Mouse (Mus musculus) fat pad, adult 2 months (tissue): ENCODE results near the gene Tmem135.

ENCODE experiments used
- DNase-seq: peaks from one replicate; pipeline ENCODE4 v3.0.0-alpha.2; 2011; ENCODE audit warnings: low read depth, low spot score; ENCODE audit errors: extremely low read depth

Tmem135 gene

GRCm38 (mm10) chr7:89404081-89404733, at the start of gene Tmem135, which contains the start of gene Fzd4:
Gene Tmem135 (minus strand): TSS chr7:89404222.
Gene Fzd4 (plus strand): TSS chr7:89404355.
- no peak for DNase-seq

- no peak for DNase-seq
These were observed 46.3 kb upstream of the Tmem135 start for GRCm38 (mm10) chr7:89450312-89450711.

GRCm38 (mm10) chr7:89445137-89445536, 41.1 kb upstream of the Tmem135 start:
- DNase-seq: peak; percentile 56

DNA sequence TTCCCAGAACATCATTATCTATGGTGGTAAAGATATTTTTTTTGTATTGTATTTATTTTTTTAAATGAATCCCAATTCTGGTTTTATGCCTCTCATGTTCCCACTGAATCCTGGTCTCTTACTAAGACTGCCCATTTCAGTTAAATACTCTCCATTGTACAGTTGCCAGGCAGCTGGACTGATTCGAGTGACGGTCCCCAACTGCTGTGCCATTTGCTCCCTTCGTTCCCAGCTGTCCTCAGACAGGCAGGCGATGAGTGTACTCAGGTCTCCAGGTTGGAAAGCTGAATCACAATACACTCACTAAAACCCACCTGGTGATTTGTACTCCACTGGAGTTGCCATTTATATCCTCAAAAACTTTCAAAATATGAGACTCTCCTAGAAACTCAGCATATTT, 38.2 kb upstream of the Tmem135 start:
- DNase-seq: no peak

- DNase-seq: no peak
These were observed 37.3 kb upstream of the Tmem135 start for GRCm38 (mm10) chr7:89441291-89441690.

DNA sequence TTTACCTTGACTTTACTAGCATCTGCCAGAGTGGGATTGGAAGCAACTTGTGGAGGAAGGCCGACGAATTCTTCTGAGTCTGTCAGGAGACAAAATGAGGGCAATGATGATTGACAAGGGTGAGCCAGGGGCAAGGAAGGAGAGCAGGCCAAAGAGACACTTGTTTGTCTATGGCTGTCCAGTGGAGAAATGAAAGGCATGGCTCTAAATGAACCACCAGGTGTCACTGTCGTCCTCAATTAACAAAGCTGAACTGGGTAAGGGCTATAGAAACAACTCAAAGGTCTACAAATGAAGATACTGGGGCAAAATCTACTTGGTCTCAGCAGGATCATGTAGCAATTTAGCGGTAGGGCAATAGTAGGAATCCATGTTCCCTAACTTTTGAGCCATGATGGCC, 33.6 kb upstream of the Tmem135 start:
- DNase-seq: no peak

DNA sequence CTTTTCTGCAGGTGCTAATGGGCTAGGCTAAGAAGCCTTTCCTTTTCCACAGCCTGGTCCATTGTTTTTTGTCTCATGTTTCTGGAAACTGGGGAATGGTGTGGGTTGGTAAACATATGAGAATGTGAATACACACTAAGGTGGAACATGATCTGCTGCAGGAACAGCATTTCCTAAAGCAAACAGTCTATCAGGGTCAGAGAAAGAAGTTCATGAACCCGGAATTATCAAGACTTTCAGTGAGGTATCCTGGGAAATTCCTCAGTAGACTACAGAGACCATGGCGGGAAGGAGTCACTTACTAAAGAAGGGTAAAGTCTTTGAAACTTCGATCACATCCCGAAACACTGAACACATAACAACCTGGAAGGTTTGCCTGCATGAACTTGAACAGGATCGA, 32.4 kb upstream of the Tmem135 start:
- no peak for DNase-seq

DNA sequence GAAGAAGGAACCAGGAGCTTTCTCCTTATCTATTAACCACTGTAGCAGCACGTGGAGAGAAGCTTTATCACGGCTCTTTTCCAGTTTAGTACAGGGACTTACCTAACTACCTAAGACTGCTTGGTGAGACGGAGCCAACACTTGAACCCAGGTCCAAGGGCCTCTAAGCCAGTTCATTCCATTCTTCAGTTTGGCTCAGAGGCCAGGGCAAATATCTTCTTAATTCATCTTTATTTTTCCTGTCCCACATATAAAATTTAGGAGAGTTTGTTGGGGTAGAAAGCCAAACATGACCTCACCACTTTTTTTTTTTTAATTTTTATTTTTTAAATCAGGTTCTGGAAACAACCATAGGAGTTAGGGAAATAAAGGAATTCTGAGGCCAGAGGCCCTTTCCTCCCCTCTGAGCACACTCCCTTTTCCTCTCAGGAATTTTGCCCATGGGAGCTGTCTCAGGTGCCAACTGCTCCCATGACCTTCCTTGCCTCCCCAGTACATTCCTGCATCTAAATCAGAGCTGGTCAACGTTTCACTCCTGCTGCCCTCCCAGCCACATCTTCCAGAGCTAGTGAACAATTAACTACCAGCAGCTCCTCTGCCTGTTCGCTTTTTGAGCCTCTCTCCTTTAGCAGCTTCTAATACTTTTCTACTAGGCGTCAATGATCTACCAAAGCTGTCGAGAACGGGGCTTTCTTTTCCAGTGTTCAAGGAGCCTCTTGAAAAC, 30.0 kb upstream of the Tmem135 start:
- no peak for DNase-seq

DNA sequence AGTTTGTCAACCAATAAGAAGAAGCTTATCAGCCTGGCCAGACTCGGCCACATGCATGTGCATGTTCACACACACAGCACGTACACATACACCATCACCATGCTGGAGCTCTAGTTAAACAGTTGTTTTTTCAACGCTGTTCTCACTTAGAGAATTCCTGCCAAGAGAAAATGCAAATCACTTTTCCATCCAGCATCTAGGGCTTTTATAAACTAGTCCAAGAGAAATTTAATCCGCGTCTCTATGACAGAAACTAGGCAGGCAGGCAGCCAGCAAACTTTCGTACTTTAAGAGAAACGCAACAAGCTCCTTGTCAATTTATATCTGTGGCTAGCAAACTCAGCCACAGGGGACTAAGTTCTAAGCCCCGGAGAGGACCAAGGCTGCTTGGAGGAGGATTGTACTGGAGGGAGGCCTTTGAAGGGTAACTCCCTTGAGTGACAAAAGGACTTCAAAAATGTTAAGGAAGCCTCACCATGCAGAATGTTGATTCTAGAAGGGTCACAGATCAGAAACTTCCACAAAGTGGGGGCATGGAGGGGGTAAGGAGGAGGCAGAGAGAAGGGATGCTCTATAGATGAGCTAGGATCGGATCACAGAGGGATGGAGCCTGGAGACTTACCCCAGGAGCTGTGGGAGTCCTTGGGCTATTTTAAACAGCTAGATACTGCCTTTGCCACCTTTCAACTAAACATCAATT, 29.3 kb upstream of the Tmem135 start:
- no peak for DNase-seq

GRCm38 (mm10) chr7:89431185-89431584, 27.2 kb upstream of the Tmem135 start:
- no peak for DNase-seq

DNA sequence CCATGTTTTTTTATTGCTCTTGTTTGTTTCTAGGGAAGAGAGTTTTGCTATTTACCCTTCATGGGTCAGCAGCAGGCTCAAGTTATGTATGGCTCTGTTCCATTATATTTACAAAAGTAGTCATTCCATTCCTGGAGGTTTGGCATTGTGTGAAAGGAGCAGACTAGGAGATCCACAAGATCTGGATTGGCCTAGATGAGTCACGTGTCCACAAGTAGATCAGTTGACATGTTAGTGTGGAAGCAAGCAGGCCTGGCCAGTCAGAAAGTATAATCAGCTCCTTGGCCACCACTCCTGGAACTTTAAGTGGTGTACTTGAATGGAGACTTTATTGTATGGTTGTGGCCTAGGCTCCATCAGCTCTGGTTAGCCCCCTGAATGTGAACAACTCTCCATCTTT, 25.3 kb upstream of the Tmem135 start:
- DNase-seq: no peak

DNA sequence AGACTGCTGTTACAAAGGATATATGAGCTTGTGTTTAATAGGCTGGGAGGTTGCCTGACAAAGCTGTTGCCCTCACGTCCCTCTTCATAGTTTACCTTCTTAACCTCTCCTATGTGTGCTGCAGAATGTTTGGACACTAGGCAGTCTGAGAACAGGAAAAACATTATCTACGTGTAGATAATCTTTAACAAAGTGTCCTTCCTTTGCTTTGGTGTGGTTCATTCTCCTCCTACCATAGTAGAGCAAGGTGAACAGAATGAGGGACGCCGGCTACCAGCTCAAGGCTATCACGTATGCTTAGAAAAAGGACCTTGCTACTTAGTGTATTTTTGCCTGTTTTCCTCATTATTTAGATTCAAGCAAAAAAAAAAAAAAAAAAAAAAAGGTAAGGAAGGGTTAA, 24.8 kb upstream of the Tmem135 start:
- DNase-seq: no peak

DNA sequence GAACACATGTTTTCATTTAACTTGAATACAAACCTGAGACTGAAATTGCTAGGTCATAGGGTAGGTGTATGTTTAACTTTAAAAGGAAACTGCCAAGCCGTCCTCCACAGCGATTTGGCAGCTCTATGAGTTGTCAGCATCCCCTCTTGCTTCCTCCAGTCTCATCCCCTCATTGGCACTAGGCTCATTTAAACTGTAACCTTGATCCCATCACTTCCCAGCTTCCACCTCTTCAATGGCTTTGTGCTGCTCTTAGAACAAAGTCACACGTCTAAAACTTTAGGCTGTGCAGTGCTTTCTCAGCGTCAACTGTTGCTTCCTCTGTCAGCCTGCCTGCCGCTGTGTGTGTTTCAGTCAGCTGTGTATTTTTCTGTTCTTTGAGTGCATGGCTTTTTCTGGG, 23.1 kb upstream of the Tmem135 start:
- DNase-seq: no peak

DNA sequence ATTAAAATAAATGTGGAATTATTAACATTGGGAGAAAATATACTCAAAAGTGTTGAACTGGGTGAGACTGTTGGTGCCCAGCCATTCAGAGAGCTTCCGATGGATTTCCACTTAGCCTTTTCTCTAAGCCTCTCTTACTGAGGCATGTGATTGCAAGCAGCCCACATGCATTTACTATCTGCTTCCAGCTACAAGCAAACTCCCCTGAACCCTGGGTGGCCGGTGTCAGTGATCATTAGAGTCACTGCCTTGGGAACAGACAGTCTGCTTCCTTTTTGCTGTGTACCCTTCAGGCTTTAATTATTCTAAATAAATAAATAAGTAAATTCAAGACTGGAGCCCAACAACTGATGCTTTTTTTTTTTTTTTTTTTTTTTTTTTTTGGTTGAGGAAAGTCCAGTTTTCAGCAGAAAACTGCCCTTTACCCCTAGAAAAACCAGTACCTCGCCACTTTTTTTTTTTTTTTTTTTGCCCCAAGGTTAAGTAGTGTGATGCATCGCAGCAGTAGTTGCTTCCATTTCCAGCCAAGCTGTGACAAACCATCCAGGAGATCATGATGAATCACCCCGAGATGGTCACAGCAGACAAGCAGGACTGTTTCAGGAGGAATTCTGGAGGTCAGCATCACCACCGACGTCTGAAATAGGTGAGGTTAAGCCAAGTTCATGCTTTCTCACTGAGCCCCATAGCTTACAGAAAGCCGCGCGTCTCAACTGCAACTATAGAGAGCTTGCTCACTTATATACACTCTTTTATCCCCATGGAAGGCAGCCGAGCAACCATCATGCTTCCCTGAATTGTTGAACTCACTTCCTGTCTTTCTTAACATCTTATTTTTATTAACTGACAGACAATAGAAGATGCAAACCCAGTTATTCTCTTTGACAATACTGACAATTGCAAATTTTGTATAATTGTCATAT, 22.0 kb upstream of the Tmem135 start:
- DNase-seq: no peak

- no peak for DNase-seq
These were observed 20.6 kb upstream of the Tmem135 start for GRCm38 (mm10) chr7:89424659-89425058.

GRCm38 (mm10) chr7:89423688-89424255, 19.8 kb upstream of the Tmem135 start:
- no peak for DNase-seq

GRCm38 (mm10) chr7:89423194-89423593, 19.2 kb upstream of the Tmem135 start:
- no peak for DNase-seq

DNA sequence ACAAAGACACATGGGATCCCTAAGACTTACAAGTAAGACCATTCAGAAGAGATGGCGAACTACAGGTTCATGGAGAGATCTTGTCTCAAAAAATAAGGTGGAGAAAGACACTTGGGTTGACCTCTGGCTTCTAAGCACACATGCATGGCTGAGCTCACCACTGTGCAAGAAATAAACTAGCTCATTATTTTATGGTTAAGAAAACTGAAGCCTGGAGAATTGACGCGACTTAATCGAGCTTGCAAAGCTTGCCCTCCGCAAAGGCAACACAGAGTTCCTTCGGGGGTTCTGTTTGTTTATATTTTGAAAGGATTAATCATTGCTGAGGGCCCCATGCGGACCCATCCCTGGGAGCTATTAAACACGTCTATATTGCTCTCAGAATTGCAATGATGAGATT, 18.6 kb upstream of the Tmem135 start:
- DNase-seq: no peak

DNA sequence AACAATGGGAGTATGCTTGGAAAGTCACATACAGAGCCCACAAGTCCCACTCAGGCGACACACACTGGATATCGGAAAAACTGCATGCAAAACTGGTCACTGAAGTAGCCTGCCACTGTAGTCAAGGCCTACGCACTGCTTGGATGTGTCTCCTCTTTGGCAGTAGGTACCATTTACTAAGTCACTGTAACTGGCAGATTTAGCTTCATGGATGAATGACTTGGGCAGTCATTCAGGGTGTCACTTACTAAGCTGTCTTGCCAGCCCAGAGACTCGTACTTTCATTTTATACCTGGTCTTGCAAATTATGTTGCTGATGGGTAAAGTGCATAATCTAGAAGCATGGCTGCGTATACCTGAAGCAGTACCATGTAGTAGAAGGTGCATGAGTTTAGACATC, 17.3 kb upstream of the Tmem135 start:
- no peak for DNase-seq

GRCm38 (mm10) chr7:89418917-89419679, 15.1 kb upstream of the Tmem135 start:
- no peak for DNase-seq
